Mouse (Mus musculus) ES-E14 (cell line): ENCODE results near the gene Pde4d.

Source experiments
- CHD2 ChIP-seq: IDR thresholded peaks from 2 replicates; pipeline ENCODE4 v1.6.1; 2014; ENCODE audit warnings: mild to moderate bottlenecking, low read depth, low read length, inconsistent platforms
- HCFC1 ChIP-seq: IDR thresholded peaks from 2 replicates; pipeline ENCODE4 v1.6.1; 2012; ENCODE audit warnings: low read length, inconsistent platforms, borderline replicate concordance; ENCODE audit not compliant: insufficient read depth
- MAFK ChIP-seq: IDR thresholded peaks from 2 replicates; pipeline ENCODE4 v1.6.1; 2014; ENCODE audit warnings: mild to moderate bottlenecking, low read depth, low read length, inconsistent platforms; ENCODE audit not compliant: insufficient read depth
- ZC3H11A ChIP-seq: IDR thresholded peaks from 2 replicates; pipeline ENCODE4 v1.6.1; 2012; ENCODE audit warnings: low read depth, mild to moderate bottlenecking, inconsistent platforms, low read length, borderline replicate concordance
- ZNF384 ChIP-seq: IDR thresholded peaks from 2 replicates; pipeline ENCODE4 v1.6.1; 2012; ENCODE audit warnings: low read depth, low read length, inconsistent platforms

GRCm38 (mm10) chr13:109548771-109549555 is 1099.2 kb downstream of the Pde4d start:
- TF ChIP-seq ZC3H11A (no peak), HCFC1 (no peak), CHD2 (no peak), MAFK (no peak), ZNF384 (no peak)
